In genomic region chr6:141687008-141687407, GRCm38 (mm10) we compare ENCODE assay signal across 25 mouse cellular contexts. TPM values are rescaled to one million over a fixed set of nuclear protein-coding genes. Genes with fewer than 3 reads are reported as not detected.
A peak's percentile ranks its signal among the peaks of the same experiment; 100 is the strongest.
DNase-seq lines count a peak whose midpoint lies in the region; ATAC-seq and TF ChIP-seq lines count a peak whose summit lies in the region.
"Had no signal": no experiment of that assay in that cellular context is flagged by ENCODE, and none has a peak within 500 bp of the region (broad histone marks: within the 10 kb centered on the region; RNA-seq: fewer than 3 reads in every experiment).

No protein-coding gene starts in this region.

- ATAC-seq in forebrain, postnatal 0 days, result peak; percentile 88
- ATAC-seq in forebrain, embryonic 16.5 days, result no peak
- no peak for ATAC-seq in liver, postnatal 0 days
- ATAC-seq: hindbrain, embryonic 16.5 days had no signal

- no peaks in the 10 kb centered on the region for H3K36me3 ChIP-seq in forebrain, postnatal 0 days (ENCODE audit: insufficient read depth)
- no peaks in the 10 kb centered on the region for H3K36me3 ChIP-seq in forebrain, embryonic 16.5 days (ENCODE audit: control insufficient read depth, insufficient read depth)
- H3K36me3 ChIP-seq in liver, adult 2 months (ENCODE audit: control insufficient read depth, insufficient read depth, low read length), result peaks cover 44% of the 10 kb centered on the region
- no peaks in the 10 kb centered on the region for H3K36me3 ChIP-seq in liver, postnatal 0 days (replicated peaks; ENCODE audit: insufficient read depth, low read length)
- H3K36me3 ChIP-seq: embryonic facial prominence, embryonic 15.5 days; forebrain, embryonic 10.5 days; heart, embryonic 13.5 days; hindbrain, embryonic 12.5 days had no signal

- H3K4me1 ChIP-seq in forebrain, postnatal 0 days (ENCODE audit: insufficient read depth), result no peaks in the 10 kb centered on the region
- H3K4me1 ChIP-seq in forebrain, embryonic 16.5 days (replicated peaks; ENCODE audit: control insufficient read depth, insufficient read depth, low read length), result no peaks in the 10 kb centered on the region
- no peaks in the 10 kb centered on the region for H3K4me1 ChIP-seq in liver, adult 2 months (ENCODE audit: control insufficient read depth, insufficient read depth, low read length)
- no peaks in the 10 kb centered on the region for H3K4me1 ChIP-seq in liver, postnatal 0 days (ENCODE audit: insufficient read depth)
- H3K4me1 ChIP-seq: embryonic facial prominence, embryonic 15.5 days; forebrain, embryonic 10.5 days; hindbrain, embryonic 12.5 days had no signal

- TF ChIP-seq CTCF in forebrain, postnatal 0 days (IDR thresholded peaks at IDR 0.05; ENCODE audit: low read depth), result no peak
- TF ChIP-seq CTCF in liver, adult 2 months (IDR thresholded peaks at IDR 0.05; ENCODE audit: low read depth, low read length), result no peak
- TF ChIP-seq CTCF in liver, postnatal 0 days (IDR thresholded peaks at IDR 0.05; ENCODE audit: low read depth), result no peak
- TF ChIP-seq CTCF in layer of hippocampus, adult 2 months (conservative IDR thresholded peaks at IDR 0.05), result no peak

- no peak overlapping the region for H3K4me3 ChIP-seq in forebrain, postnatal 0 days (ENCODE audit: low read depth, low read length)
- H3K4me3 ChIP-seq in forebrain, embryonic 16.5 days (replicated peaks; ENCODE audit: low read length), result no peak overlapping the region
- no peak overlapping the region for H3K4me3 ChIP-seq in liver, adult 2 months (ENCODE audit: insufficient read depth, low read depth, low read length)
- H3K4me3 ChIP-seq in liver, postnatal 0 days (ENCODE audit: low read depth, low read length), result no peak overlapping the region
- H3K4me3 ChIP-seq in layer of hippocampus, adult 2 months, result no peak overlapping the region
- H3K4me3 ChIP-seq: embryonic facial prominence, embryonic 15.5 days; erythroblast, embryonic 14.5 days; forebrain, embryonic 10.5 days; gastrocnemius, adult 2 months; heart, embryonic 13.5 days; hindbrain, embryonic 12.5 days had no signal

- no peak overlapping the region for H3K4me2 ChIP-seq in forebrain, postnatal 0 days (ENCODE audit: low read depth)
- H3K4me2 ChIP-seq in forebrain, embryonic 16.5 days (ENCODE audit: low read length), result no peak overlapping the region
- no peak overlapping the region for H3K4me2 ChIP-seq in liver, postnatal 0 days (ENCODE audit: low read depth, low read length)
- H3K4me2 ChIP-seq: embryonic facial prominence, embryonic 15.5 days; heart, embryonic 13.5 days; hindbrain, embryonic 12.5 days had no signal

- H3K27ac ChIP-seq in forebrain, postnatal 0 days (ENCODE audit: low read depth, low read length), result no peak overlapping the region
- H3K27ac ChIP-seq in forebrain, embryonic 16.5 days (ENCODE audit: low read length), result no peak overlapping the region
- no peak overlapping the region for H3K27ac ChIP-seq in liver, adult 2 months (replicated peaks; ENCODE audit: insufficient read depth, low read depth, low read length)
- H3K27ac ChIP-seq in liver, postnatal 0 days (ENCODE audit: low read depth), result no peak overlapping the region
- no peak overlapping the region for H3K27ac ChIP-seq in layer of hippocampus, adult 2 months
- H3K27ac ChIP-seq: embryonic facial prominence, embryonic 15.5 days; forebrain, embryonic 10.5 days; gastrocnemius, adult 2 months; heart, embryonic 13.5 days; hindbrain, embryonic 12.5 days had no signal

- no peak for TF ChIP-seq EP300 in liver, postnatal 0 days (IDR thresholded peaks at IDR 0.05; ENCODE audit: low read depth)

- DNase-seq in forebrain, postnatal 0 days, result peak; percentile 60
- DNase-seq in liver, adult 2 months (ENCODE audit: extremely low read depth, low read depth, low spot score), result peak; percentile 16
- no peak for DNase-seq in liver, postnatal 0 days
- peak; percentile 13 to 45 for DNase-seq in layer of hippocampus, adult 2 months (ENCODE audit: low spot score in 2 of 2)
- DNase-seq in layer of hippocampus, postnatal 14 days (ENCODE audit: low spot score in 2 of 2), result peak; percentile 11 to 60
- DNase-seq in lung, postnatal 25 days (ENCODE audit: low spot score), result no peak
- DNase-seq in embryo, embryonic 10 days (ENCODE audit: low spot score), result no peak
- DNase-seq: adrenal gland, postnatal 10 days; cerebellum, adult 2 months; cerebellum, postnatal 10 days; embryo, embryonic 11 days; gastrocnemius, adult 2 months; gastrocnemius, postnatal 25 days; heart, adult 11 months; heart, postnatal 4 days had no signal

- no peaks in the 10 kb centered on the region for H3K27me3 ChIP-seq in forebrain, postnatal 0 days (ENCODE audit: insufficient read depth, low read length)
- H3K27me3 ChIP-seq in forebrain, embryonic 16.5 days (replicated peaks; ENCODE audit: control insufficient read depth, insufficient read depth, low read length), result no peaks in the 10 kb centered on the region
- H3K27me3 ChIP-seq in liver, adult 2 months (ENCODE audit: control insufficient read depth, insufficient read depth, low read length), result no peaks in the 10 kb centered on the region
- H3K27me3 ChIP-seq in liver, postnatal 0 days (ENCODE audit: insufficient read depth, low read length), result no peaks in the 10 kb centered on the region
- H3K27me3 ChIP-seq: embryonic facial prominence, embryonic 15.5 days; heart, embryonic 13.5 days; hindbrain, embryonic 12.5 days had no signal

- H3K9ac ChIP-seq in forebrain, postnatal 0 days, result no peak overlapping the region
- no peak overlapping the region for H3K9ac ChIP-seq in forebrain, embryonic 16.5 days (replicated peaks; ENCODE audit: low read depth, low read length)
- no peak overlapping the region for H3K9ac ChIP-seq in liver, adult 2 months (ENCODE audit: low read depth, low read length)
- H3K9ac ChIP-seq in liver, postnatal 0 days (replicated peaks), result no peak overlapping the region
- H3K9ac ChIP-seq: embryonic facial prominence, embryonic 15.5 days; heart, embryonic 13.5 days; hindbrain, embryonic 12.5 days had no signal

- H3K9me3 ChIP-seq in forebrain, postnatal 0 days (ENCODE audit: low read length), result no peaks in the 10 kb centered on the region
- H3K9me3 ChIP-seq in forebrain, embryonic 16.5 days (ENCODE audit: control insufficient read depth, low read length), result no peaks in the 10 kb centered on the region
- H3K9me3 ChIP-seq in liver, postnatal 0 days (ENCODE audit: low read length), result no peaks in the 10 kb centered on the region
- H3K9me3 ChIP-seq: embryonic facial prominence, embryonic 15.5 days; forebrain, embryonic 10.5 days; heart, embryonic 13.5 days; hindbrain, embryonic 12.5 days had no signal

- WGBS in forebrain, postnatal 0 days, result 61% methylated on average over 4 of the region's 4 CpGs
- WGBS in forebrain, embryonic 16.5 days, result 70% methylated on average over 4 of the region's 4 CpGs
- 75% methylated on average over 4 of the region's 4 CpGs for WGBS in liver, adult 2 months
- WGBS in liver, postnatal 0 days (ENCODE audit: insufficient replicate concordance), result 73% methylated on average over 4 of the region's 4 CpGs

- H3K79me2 ChIP-seq in liver, adult 2 months (ENCODE audit: control insufficient read depth, insufficient read depth, low read length), result no peaks in the 10 kb centered on the region

- no peak for TF ChIP-seq POLR2A in liver, adult 2 months (IDR thresholded peaks at IDR 0.05; ENCODE audit: extremely low read depth, insufficient read depth, low read length)

RNA-seq across cellular contexts. Expression of gene Slco1b2, which starts 57.7 kb away (rescaled TPM):
- 0.08 and 0.29 TPM in 2 replicates for total RNA-seq in forebrain, postnatal 0 days (2014; rRNA removed)
- not detected in 2 replicates for polyA plus RNA-seq in forebrain, postnatal 0 days (2015; fragmentation: Nextera tagmentation; extraction: Ambion mirVana)
- polyA plus RNA-seq in forebrain, embryonic 16.5 days (2015; fragmentation: Nextera tagmentation; extraction: Ambion mirVana), result not detected in 2 replicates
- 948 and 1,654 TPM in 2 replicates for total RNA-seq in liver, adult 2 months (2014; rRNA removed)
- polyA plus RNA-seq in liver, adult 2 months (2012; rRNA removed), result 164 and 169 TPM in 2 replicates
- polyA plus RNA-seq in liver, postnatal 0 days (2015; fragmentation: Nextera tagmentation; extraction: Ambion mirVana), result 225 and 244 TPM in 2 replicates
- total RNA-seq in layer of hippocampus, adult 2 months (2021), result under 1 TPM in 1 of 2 experiments, not detected in 1; 0.12 TPM
- total RNA-seq in layer of hippocampus, postnatal 14 days (2021), result under 1 TPM in 1 of 2 experiments, not detected in 1; 0.35 TPM
- total RNA-seq: gastrocnemius, adult 2 months; gastrocnemius, postnatal 25 days; heart, postnatal 4 days; MEL had no signal
- polyA plus RNA-seq: C2C12; embryonic facial prominence, embryonic 11.5 days; embryonic facial prominence, embryonic 15.5 days; erythroblast, embryonic 14.5 days; forebrain, embryonic 10.5 days; heart, embryonic 13.5 days; hindbrain, embryonic 12.5 days; hindbrain, embryonic 16.5 days had no signal

Comparison
In these comparisons a context has a peak if more than half of its experiments do, and no peak if none do; other contexts are left out.
1. DNase-seq: peak in forebrain, postnatal 0 days (single experiment), liver, adult 2 months (single experiment), layer of hippocampus, adult 2 months (2 of 2) and layer of hippocampus, postnatal 14 days (2 of 2); none in liver, postnatal 0 days (single experiment), lung, postnatal 25 days (single experiment) and embryo, embryonic 10 days (single experiment).
2. RNA of gene Slco1b2, which starts 57.7 kb away (total RNA-seq): 948 to 1,654 TPM in liver, adult 2 months; 0.35 TPM in layer of hippocampus, postnatal 14 days, 0.08 to 0.29 TPM in forebrain, postnatal 0 days and 0.12 TPM in layer of hippocampus, adult 2 months; every median in the first group is over 100 times any median in the second.